Mouse (Mus musculus) cerebellum, adult 2 months (tissue): ENCODE results near the gene Acot9. TPM values are rescaled to one million over a fixed set of nuclear protein-coding genes. Genes with fewer than 3 reads are reported as not detected.

Source experiments
- DNase-seq, 2 experiments: peaks; one replicate each; pipeline ENCODE4 v3.0.0; 2021
- H3K27ac ChIP-seq: fragments of 200-500 bp; 2 replicates; pipeline ENCODE4 v1.5.1; 2012; ENCODE audit warnings: low read length, control low read depth, inconsistent platforms; ENCODE audit not compliant: insufficient read depth
- H3K27me3 ChIP-seq: fragments of 200-500 bp; 2 replicates; pipeline ENCODE4 v1.6.1; 2012; ENCODE audit warnings: inconsistent platforms, mild to moderate bottlenecking, low read length, moderate library complexity; ENCODE audit not compliant: control insufficient read depth, insufficient read depth
- H3K4me1 ChIP-seq: fragments of 200-500 bp; 2 replicates; pipeline ENCODE4 v1.6.1; 2011; ENCODE audit warnings: low read length; ENCODE audit not compliant: control insufficient read depth, insufficient read depth
- H3K4me3 ChIP-seq: fragments of 200-500 bp; replicated peaks from 2 replicates; pipeline ENCODE3; 2011; ENCODE audit warnings: mild to moderate bottlenecking, low read depth, low read length, control low read depth; ENCODE audit not compliant: insufficient read depth
- CTCF ChIP-seq: fragments of 200-500 bp; IDR thresholded peaks from 2 replicates; pipeline ENCODE4 v1.5.1; 2011; ENCODE audit warnings: low read depth, mild to moderate bottlenecking, control low read depth, low read length, moderate library complexity, borderline replicate concordance; ENCODE audit not compliant: insufficient read depth
- POLR2A ChIP-seq: fragments of 200-500 bp; IDR thresholded peaks from 2 replicates; pipeline ENCODE4 v1.6.1; 2011; ENCODE audit warnings: low read length, control low read depth, borderline replicate concordance; ENCODE audit not compliant: insufficient read depth
- WGBS: fragments of 180-500 bp; shearing (Covaris S2); methylation state at CpG from one replicate; pipeline ENCODE4 v1.1.7; 2018; 5-methylcytosine and 5-hydroxymethylcytosine counted together
- polyA plus RNA-seq: library from polyadenylated mRNA; depleted of rRNA; stranded (reverse); fragments of >200 nt; gene quantifications from 2 replicates; pipeline ENCODE4 v1.2.3, GENCODE M21; 2012; rRNA removed

Acot9 gene
- polyA plus RNA-seq: 16.1 and 16.5 TPM in 2 replicates

- 3% methylated on average over 37 of the region's 37 CpGs for WGBS
- Histone ChIP-seq H3K27me3 (no peaks in the 10 kb centered on the region), H3K27ac (peak within 1 kb of the TSS; percentile 68), H3K4me3 (peak within 1 kb of the TSS; percentile 98), H3K4me1 (no peaks in the 10 kb centered on the region)
- TF ChIP-seq CTCF (peak; percentile 40; the same call in 1 of the 2 replicates), POLR2A (peak; percentile 71)
- peak; percentile 87 to 91 for DNase-seq
These were observed at the start of gene Acot9 for GRCm38 (mm10) chrX:155262235-155262914. Gene Acot9, plus strand, starts transcription at chrX:155262443.

- TF ChIP-seq POLR2A: no peak
- no peak for DNase-seq
- WGBS: 84% methylated on average over 5 of the region's 5 CpGs
- no peaks in the 10 kb centered on the region for H3K4me1 ChIP-seq
- H3K27ac ChIP-seq: no peak overlapping the region
- no peak overlapping the region for H3K4me3 ChIP-seq
- no peaks in the 10 kb centered on the region for H3K27me3 ChIP-seq
These were observed 47.7 kb upstream of the Acot9 start for GRCm38 (mm10) chrX:155214291-155215136.

GRCm38 (mm10) chrX:155215501-155216248, 46.6 kb upstream of the Acot9 start:
- peak overlapping the region; percentile 85 for H3K27ac ChIP-seq
- 12% methylated on average over 24 of the region's 24 CpGs for WGBS
- TF ChIP-seq CTCF (no peak), POLR2A (no peak)
- no peaks in the 10 kb centered on the region for H3K4me1 ChIP-seq
- peak in 1 of 2 experiments; percentile 48 for DNase-seq
- peak overlapping the region; percentile 83 for H3K4me3 ChIP-seq
- no peaks in the 10 kb centered on the region for H3K27me3 ChIP-seq

- DNase-seq: peak; percentile 89 to 92
- WGBS: 7% methylated on average over 26 of the region's 26 CpGs
- TF ChIP-seq POLR2A: peak; percentile 55; the same call in 1 of the 2 replicates
- peak; percentile 63 for TF ChIP-seq CTCF
- Histone ChIP-seq H3K4me3 (peak within 1 kb of the TSS; percentile 83), H3K27me3 (no peaks in the 10 kb centered on the region), H3K27ac (peak within 1 kb of the TSS; percentile 85), H3K4me1 (no peaks in the 10 kb centered on the region)
These were observed 46.0 kb upstream of the Acot9 start, which contains the start of gene Sat1 for GRCm38 (mm10) chrX:155216271-155216670. Gene Sat1, minus strand, starts transcription at chrX:155216449.

GRCm38 (mm10) chrX:155218277-155218676, 44.0 kb upstream of the Acot9 start:
- no peak for DNase-seq
- no peaks in the 10 kb centered on the region for H3K4me1 ChIP-seq
- no peak overlapping the region for H3K4me3 ChIP-seq
- no peak for TF ChIP-seq CTCF
- TF ChIP-seq POLR2A: no peak
- 83% methylated on average over 2 of the region's 2 CpGs for WGBS
- H3K27me3 ChIP-seq: no peaks in the 10 kb centered on the region
- H3K27ac ChIP-seq: no peak overlapping the region

GRCm38 (mm10) chrX:155256856-155257255, 5.4 kb upstream of the Acot9 start:
- no peaks in the 10 kb centered on the region for H3K27me3 ChIP-seq
- H3K27ac ChIP-seq: no peak overlapping the region
- TF ChIP-seq CTCF (no peak), POLR2A (no peak)
- no peak overlapping the region for H3K4me3 ChIP-seq
- no peaks in the 10 kb centered on the region for H3K4me1 ChIP-seq
- DNase-seq: no peak

- Histone ChIP-seq H3K27me3 (no peaks in the 10 kb centered on the region), H3K27ac (0 out of 2 replicates have a peak overlapping the region, but pooled peaks have one; percentile 68), H3K4me1 (no peaks in the 10 kb centered on the region), H3K4me3 (peak overlapping the region; percentile 98)
- no peak for TF ChIP-seq CTCF
- TF ChIP-seq POLR2A: no peak
- WGBS: 17% methylated on average over 1 of the region's 1 CpGs
- DNase-seq: no peak
These were observed 641 bp downstream of the Acot9 start for GRCm38 (mm10) chrX:155262915-155263252.

- DNase-seq: no peak
- WGBS: 82% methylated on average over 4 of the region's 4 CpGs
- Histone ChIP-seq H3K27me3 (no peaks in the 10 kb centered on the region), H3K27ac (no peak overlapping the region), H3K4me3 (no peak overlapping the region), H3K4me1 (no peaks in the 10 kb centered on the region)
- TF ChIP-seq POLR2A (no peak), CTCF (no peak)
These were observed 16.2 kb downstream of the Acot9 start for GRCm38 (mm10) chrX:155278483-155278882.
